Mouse (Mus musculus) gastrocnemius, postnatal 10 days (tissue): Measurements from ENCODE around the gene Fyb2. TPM values are rescaled to one million over a fixed set of nuclear protein-coding genes. Genes with fewer than 3 reads are reported as not detected.

Experiments
- DNase-seq: peaks from one replicate; pipeline ENCODE4 v3.0.0; 2021; ENCODE audit warnings: mixed read lengths
- total RNA-seq, 2 experiments: library from RNA; stranded (reverse); gene quantifications; 2 replicates each; pipeline ENCODE4 v1.2.3; 2021

Fyb2 gene
- total RNA-seq, 2 experiments from 2014 or later, result 0.12 TPM; not detected in 1

DNA sequence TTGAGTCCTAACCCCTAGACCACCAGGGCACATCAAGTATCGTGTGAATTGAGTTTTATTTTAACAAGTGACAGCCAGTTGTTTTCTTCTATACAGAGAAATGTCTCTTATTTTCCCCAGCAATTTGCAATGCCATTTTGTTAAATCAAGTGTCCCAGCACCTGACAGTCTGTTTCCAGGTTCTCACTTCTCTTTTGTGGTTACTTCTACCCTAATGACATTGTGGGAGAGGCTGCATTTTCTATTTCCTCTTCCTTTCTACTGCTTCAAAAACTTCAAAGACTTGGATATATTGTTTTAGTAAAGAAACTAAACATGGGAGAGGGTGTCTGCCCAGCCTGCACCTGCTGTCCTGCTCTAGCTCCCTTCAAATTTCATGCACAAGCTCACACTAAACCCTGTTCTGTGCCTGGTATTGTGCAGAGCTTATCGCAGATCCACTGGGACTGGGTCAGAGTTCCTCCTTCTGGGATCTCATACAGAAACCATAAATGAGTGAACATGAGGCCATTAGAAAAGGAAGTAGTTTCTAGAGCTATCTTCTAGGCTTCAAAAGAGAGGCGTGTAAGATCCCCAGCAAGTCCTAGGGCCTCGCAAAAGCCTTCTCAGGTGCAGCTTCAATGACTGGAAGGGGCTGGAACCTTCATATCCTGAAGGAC lies 94.2 kb downstream of the Fyb2 start:
- DNase-seq, result no peak

DNA sequence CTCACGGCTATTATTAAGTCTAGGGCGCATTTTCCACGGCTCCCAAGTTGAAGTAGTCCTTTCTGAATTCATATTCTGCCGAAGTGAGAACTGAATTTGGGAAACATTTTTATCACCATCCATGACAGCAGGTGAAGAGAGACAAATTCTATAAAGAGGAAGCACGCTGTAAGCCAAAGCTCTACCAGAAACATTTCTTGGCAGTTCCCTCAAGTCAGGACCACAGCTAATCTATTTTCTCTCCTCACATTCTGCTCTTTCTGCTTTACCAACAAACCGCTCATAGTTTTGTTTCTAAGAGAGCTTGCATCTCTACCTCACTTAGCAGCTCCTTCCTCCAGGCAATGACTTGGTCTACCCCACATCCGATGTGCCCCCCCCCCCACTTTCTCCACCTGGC lies 100.5 kb downstream of the Fyb2 start:
- DNase-seq, result no peak

GRCm38 (mm10) chr4:105015496-105015895 lies 102.2 kb downstream of the Fyb2 start:
- no peak for DNase-seq

GRCm38 (mm10) chr4:105016006-105016613 lies 102.9 kb downstream of the Fyb2 start:
- no peak for DNase-seq

GRCm38 (mm10) chr4:105027278-105027677 lies 114.0 kb downstream of the Fyb2 start:
- no peak for DNase-seq

GRCm38 (mm10) chr4:105031104-105031503 lies 117.8 kb downstream of the Fyb2 start:
- DNase-seq, result no peak

DNA sequence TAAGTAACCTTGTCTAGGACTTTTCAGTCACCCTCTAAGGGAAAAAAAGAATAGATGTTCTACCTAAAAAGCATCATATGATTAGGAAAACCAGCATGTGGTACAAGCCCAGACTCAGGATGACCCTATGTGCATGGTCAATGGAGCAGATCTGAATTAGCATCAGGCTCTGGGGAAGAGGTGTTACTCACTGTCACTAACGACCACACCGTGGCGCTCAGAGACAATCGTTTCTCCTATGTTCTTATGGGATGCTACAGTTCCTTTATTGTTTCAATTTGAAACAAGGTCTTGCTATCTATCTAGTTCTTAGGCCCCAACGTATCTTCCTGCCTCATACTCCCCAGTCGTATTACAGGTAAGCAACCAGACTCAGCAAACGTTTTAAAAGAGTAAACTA lies 119.9 kb downstream of the Fyb2 start:
- DNase-seq, result no peak

- no peak for DNase-seq
Measured at GRCm38 (mm10) chr4:105034259-105034658, 121.0 kb downstream of the Fyb2 start.

DNA sequence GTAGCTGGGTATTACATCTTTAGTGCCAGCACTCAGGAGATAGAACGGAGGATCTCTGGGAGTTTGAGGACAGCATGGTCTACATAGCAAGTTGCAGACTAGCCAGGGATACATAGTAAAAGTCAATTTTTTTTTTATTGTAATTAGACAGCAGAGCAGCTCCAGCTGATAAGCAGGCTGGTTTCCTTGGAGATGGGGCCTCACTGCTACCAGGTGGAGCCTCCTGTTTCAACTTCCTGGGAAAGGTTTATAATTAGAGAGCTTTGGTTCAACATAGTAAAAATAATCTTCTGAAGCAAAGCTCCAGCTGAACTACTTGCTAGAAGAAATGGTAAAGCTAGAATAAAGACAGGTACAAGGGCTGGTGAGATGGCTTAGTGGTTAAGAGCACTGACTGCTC lies 136.8 kb downstream of the Fyb2 start:
- DNase-seq, result no peak

GRCm38 (mm10) chr4:105051291-105051690 lies 138.0 kb downstream of the Fyb2 start:
- DNase-seq, result no peak

Other genes starting within 250 kb of the Fyb2 start
- not detected for gene C8b, start 147.1 kb upstream of the Fyb2 start, total RNA-seq
- not detected for gene Gm17662, start 56.1 kb upstream of the Fyb2 start, total RNA-seq
- gene C8a, start 37.1 kb upstream of the Fyb2 start, total RNA-seq, result not detected
- gene Prkaa2, start 196.4 kb downstream of the Fyb2 start, total RNA-seq, result 10 to 100 TPM; 75.4 to 83.6 TPM
- 10 to 100 TPM; 79.6 to 82.6 TPM for gene Plpp3, start 243.9 kb downstream of the Fyb2 start, total RNA-seq